1 mouse cellular context compared by ENCODE assay signal in genomic region chr17:56016793-56017785, GRCm38 (mm10).
TF ChIP-seq lines count a peak whose summit lies in the region.

No protein-coding gene starts in this region.

TF ChIP-seq in myocyte, 11 proteins besides CTCF, POLR2A, EP300 and RAD21 (continued from another document):
- TF ChIP-seq POLR2AphosphoS2 (IDR thresholded peaks at IDR 0.05; ENCODE audit: insufficient read length, low read depth) = peak; percentile 87
- no peak for TF ChIP-seq TCF3 (IDR thresholded peaks at IDR 0.05; ENCODE audit: insufficient read length, low read depth)
- TF ChIP-seq USF1 (IDR thresholded peaks at IDR 0.05; ENCODE audit: low read depth) = no peak
- peak in 2 of 3 experiments; percentile 27 to 34 for TF ChIP-seq MYOD1 (IDR thresholded peaks at IDR 0.05; ENCODE audit: control insufficient read depth in 1 of 3, insufficient read length in 2 of 3, low read depth in 2 of 3)
- no peak for TF ChIP-seq MAX (IDR thresholded peaks at IDR 0.05; ENCODE audit: low read depth)
- no peak for TF ChIP-seq TCF12 (IDR thresholded peaks at IDR 0.05; ENCODE audit: insufficient read depth, poor library complexity, severe bottlenecking)
- no peak for TF ChIP-seq E2F4 (IDR thresholded peaks at IDR 0.05; ENCODE audit: insufficient read depth)
- TF ChIP-seq CEBPB (IDR thresholded peaks at IDR 0.05; ENCODE audit: insufficient read depth, poor library complexity, severe bottlenecking) = no peak
- TF ChIP-seq REST (IDR thresholded peaks at IDR 0.05; ENCODE audit: insufficient read depth, insufficient read length) = no peak
- peak in 2 of 3 experiments; percentile 56 to 81 for TF ChIP-seq MYOG (IDR thresholded peaks at IDR 0.05; ENCODE audit: control insufficient read depth in 1 of 3, insufficient read depth in 1 of 3, insufficient read length in 2 of 3, low read depth in 2 of 3)
